Mouse (Mus musculus) cerebellum, adult 2 months (tissue): Measurements from ENCODE around the gene Smg6. TPM values are rescaled to one million over a fixed set of nuclear protein-coding genes. Genes with fewer than 3 reads are reported as not detected.

Experiments used
- DNase-seq, 2 experiments: peaks; one replicate each; pipeline ENCODE4 v3.0.0; 2021
- H3K27ac ChIP-seq: fragments of 200-500 bp; 2 replicates; pipeline ENCODE4 v1.5.1; 2012; ENCODE audit warnings: low read length, control low read depth, inconsistent platforms; ENCODE audit not compliant: insufficient read depth
- H3K27me3 ChIP-seq: fragments of 200-500 bp; 2 replicates; pipeline ENCODE4 v1.6.1; 2012; ENCODE audit warnings: inconsistent platforms, mild to moderate bottlenecking, low read length, moderate library complexity; ENCODE audit not compliant: control insufficient read depth, insufficient read depth
- H3K4me1 ChIP-seq: fragments of 200-500 bp; 2 replicates; pipeline ENCODE4 v1.6.1; 2011; ENCODE audit warnings: low read length; ENCODE audit not compliant: control insufficient read depth, insufficient read depth
- H3K4me3 ChIP-seq: fragments of 200-500 bp; replicated peaks from 2 replicates; pipeline ENCODE3; 2011; ENCODE audit warnings: mild to moderate bottlenecking, low read depth, low read length, control low read depth; ENCODE audit not compliant: insufficient read depth
- CTCF ChIP-seq: fragments of 200-500 bp; IDR thresholded peaks from 2 replicates; pipeline ENCODE4 v1.5.1; 2011; ENCODE audit warnings: low read depth, mild to moderate bottlenecking, control low read depth, low read length, moderate library complexity, borderline replicate concordance; ENCODE audit not compliant: insufficient read depth
- POLR2A ChIP-seq: fragments of 200-500 bp; IDR thresholded peaks from 2 replicates; pipeline ENCODE4 v1.6.1; 2011; ENCODE audit warnings: low read length, control low read depth, borderline replicate concordance; ENCODE audit not compliant: insufficient read depth
- WGBS: fragments of 180-500 bp; shearing (Covaris S2); methylation state at CpG from one replicate; pipeline ENCODE4 v1.1.7; 2018; 5-methylcytosine and 5-hydroxymethylcytosine counted together
- polyA plus RNA-seq: library from polyadenylated mRNA; depleted of rRNA; stranded (reverse); fragments of >200 nt; gene quantifications from 2 replicates; pipeline ENCODE4 v1.2.3, GENCODE M21; 2012; rRNA removed

The Smg6 gene
- polyA plus RNA-seq, 1 experiment = 31.1 TPM

GRCm38 (mm10) chr11:75210093-75210492, 284.5 kb downstream of the Smg6 start:
- 78% methylated on average over 4 of the region's 4 CpGs for WGBS
- H3K4me3 ChIP-seq = no peak overlapping the region
- no peaks in the 10 kb centered on the region for H3K27me3 ChIP-seq
- no peak for TF ChIP-seq POLR2A
- TF ChIP-seq CTCF = no peak
- peaks cover 62% of the 10 kb centered on the region for H3K4me1 ChIP-seq
- no peak for DNase-seq
- peak overlapping the region; percentile 10 for H3K27ac ChIP-seq

GRCm38 (mm10) chr11:75210755-75211154, 285.1 kb downstream of the Smg6 start:
- TF ChIP-seq POLR2A (no peak), CTCF (no peak)
- Histone ChIP-seq H3K4me3 (no peak overlapping the region), H3K27ac (peak overlapping the region; percentile 39; the same call in 1 of the 2 replicates), H3K27me3 (no peaks in the 10 kb centered on the region), H3K4me1 (peaks cover 62% of the 10 kb centered on the region)
- 85% methylated on average over 6 of the region's 6 CpGs for WGBS
- DNase-seq = no peak

- no peak overlapping the region for H3K4me3 ChIP-seq
- H3K4me1 ChIP-seq = peaks cover 61% of the 10 kb centered on the region
- no peaks in the 10 kb centered on the region for H3K27me3 ChIP-seq
- TF ChIP-seq POLR2A (peak; percentile 18; the same call in 1 of the 2 replicates), CTCF (no peak)
- peak overlapping the region; percentile 95 for H3K27ac ChIP-seq
- WGBS = 22% methylated on average over 8 of the region's 8 CpGs
- peak; percentile 74 to 81 for DNase-seq
Observed at GRCm38 (mm10) chr11:75212031-75212667, 286.5 kb downstream of the Smg6 start.

GRCm38 (mm10) chr11:75212876-75213275, 287.3 kb downstream of the Smg6 start:
- whole genome bisulfite sequencing = 10% methylated on average over 3 of the region's 3 CpGs
- H3K4me3 ChIP-seq = peak overlapping the region; percentile 25
- DNase-seq = peak; percentile 64 to 66
- peaks cover 58% of the 10 kb centered on the region for H3K4me1 ChIP-seq
- H3K27ac ChIP-seq = peak overlapping the region; percentile 95
- TF ChIP-seq POLR2A (no peak), CTCF (no peak)
- no peaks in the 10 kb centered on the region for H3K27me3 ChIP-seq

GRCm38 (mm10) chr11:75213372-75214080, 287.9 kb downstream of the Smg6 start:
- peak overlapping the region; percentile 45 for H3K4me3 ChIP-seq
- TF ChIP-seq CTCF (no peak), POLR2A (no peak)
- H3K27ac ChIP-seq = peak overlapping the region; percentile 87
- H3K4me1 ChIP-seq = peaks cover 56% of the 10 kb centered on the region
- 3% methylated on average over 35 of the region's 35 CpGs for WGBS
- DNase-seq = peak; percentile 66 to 70
- no peaks in the 10 kb centered on the region for H3K27me3 ChIP-seq

Other genes with a start within 250 kb of the Smg6 start
- gene Pafah1b1, start 201.2 kb upstream of the Smg6 start, polyA plus RNA-seq = 185 and 190 TPM in 2 replicates
- 17.6 and 18.5 TPM in 2 replicates for gene Mettl16, start 155.0 kb upstream of the Smg6 start, polyA plus RNA-seq
- gene Mnt, start 94.9 kb upstream of the Smg6 start, polyA plus RNA-seq = 17.9 and 18.0 TPM in 2 replicates
- gene Sgsm2, start 28.8 kb upstream of the Smg6 start, polyA plus RNA-seq = 29.0 and 30.7 TPM in 2 replicates
- gene Tsr1, start 27.8 kb upstream of the Smg6 start, polyA plus RNA-seq = 16.1 and 17.4 TPM in 2 replicates
- 36.5 and 37.8 TPM in 2 replicates for gene Srr, start 125 bp downstream of the Smg6 start, polyA plus RNA-seq
- gene Hic1, start 243.7 kb downstream of the Smg6 start, polyA plus RNA-seq = 3.0 and 3.7 TPM in 2 replicates